Mouse (Mus musculus) bone marrow macrophage, adult 2 months (primary cell): ENCODE measurements around the gene Msi2. TPM values are rescaled to one million over a fixed set of nuclear protein-coding genes. Genes with fewer than 3 reads are reported as not detected.
A peak's percentile ranks its signal among the peaks of the same experiment; 100 is the strongest.

Experiments
- H3K27ac ChIP-seq: 2 replicates; pipeline ENCODE4 v1.5.1; 2012; ENCODE audit warnings: low read depth, low read length; ENCODE audit not compliant: insufficient read depth
- H3K4me1 ChIP-seq: 2 replicates; pipeline ENCODE4 v1.6.1; 2012; ENCODE audit warnings: low read length; ENCODE audit not compliant: control insufficient read depth, insufficient read depth
- H3K4me3 ChIP-seq: 2 replicates; pipeline ENCODE4 v1.5.1; 2012; ENCODE audit warnings: mild to moderate bottlenecking, low read length, moderate library complexity; ENCODE audit not compliant: insufficient read depth
- CTCF ChIP-seq: IDR thresholded peaks from 2 replicates; pipeline ENCODE4 v1.5.1; 2012; ENCODE audit warnings: low read depth, mild to moderate bottlenecking, low read length, moderate library complexity
- POLR2A ChIP-seq: IDR thresholded peaks from 2 replicates; pipeline ENCODE4 v1.6.1; 2012; ENCODE audit warnings: mild to moderate bottlenecking, low read depth, low read length, borderline replicate concordance
- polyA plus RNA-seq: library from polyadenylated mRNA; stranded (reverse); fragments of >200 nt; gene quantifications from 2 replicates; pipeline ENCODE4 v1.2.4, GENCODE M21; 2012; ENCODE audit not compliant: missing spikeins, insufficient read depth, insufficient read length

The Msi2 gene
- polyA plus RNA-seq, 1 experiment, result 9.8 TPM

- H3K4me1 ChIP-seq, result no peaks in the 10 kb centered on the region
- no peak overlapping the region for H3K27ac ChIP-seq
- H3K4me3 ChIP-seq, result no peak overlapping the region
- TF ChIP-seq POLR2A (no peak), CTCF (no peak)
Observed at GRCm38 (mm10) chr11:88429680-88430079, 288.6 kb downstream of the Msi2 start.

DNA sequence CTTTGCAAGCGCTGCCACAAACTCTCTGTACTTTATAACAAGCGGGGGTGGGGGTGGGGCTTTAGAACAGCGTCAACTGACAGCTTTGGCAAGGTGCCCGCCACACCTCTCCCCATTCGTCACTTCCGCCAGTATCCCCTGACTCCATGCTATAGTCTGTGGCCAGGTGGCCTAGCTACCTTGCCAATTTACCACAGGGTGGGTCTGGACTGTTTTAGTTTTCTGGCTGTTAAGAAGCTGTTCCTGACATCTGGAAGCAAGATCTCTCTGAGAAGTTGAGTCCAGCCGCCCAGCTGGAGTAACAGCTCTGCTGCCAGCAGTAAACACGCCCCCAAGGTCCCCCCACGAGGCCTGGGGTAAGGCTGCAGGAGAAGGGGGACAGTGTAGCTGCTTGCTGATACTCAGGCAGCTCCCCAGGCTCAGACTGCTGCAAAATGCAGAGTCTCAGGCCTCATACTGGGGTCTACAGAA is 292.6 kb downstream of the Msi2 start:
- TF ChIP-seq POLR2A, result no peak
- TF ChIP-seq CTCF, result no peak
- Histone ChIP-seq H3K4me3 (no peak overlapping the region), H3K27ac (no peak overlapping the region), H3K4me1 (no peaks in the 10 kb centered on the region)

DNA sequence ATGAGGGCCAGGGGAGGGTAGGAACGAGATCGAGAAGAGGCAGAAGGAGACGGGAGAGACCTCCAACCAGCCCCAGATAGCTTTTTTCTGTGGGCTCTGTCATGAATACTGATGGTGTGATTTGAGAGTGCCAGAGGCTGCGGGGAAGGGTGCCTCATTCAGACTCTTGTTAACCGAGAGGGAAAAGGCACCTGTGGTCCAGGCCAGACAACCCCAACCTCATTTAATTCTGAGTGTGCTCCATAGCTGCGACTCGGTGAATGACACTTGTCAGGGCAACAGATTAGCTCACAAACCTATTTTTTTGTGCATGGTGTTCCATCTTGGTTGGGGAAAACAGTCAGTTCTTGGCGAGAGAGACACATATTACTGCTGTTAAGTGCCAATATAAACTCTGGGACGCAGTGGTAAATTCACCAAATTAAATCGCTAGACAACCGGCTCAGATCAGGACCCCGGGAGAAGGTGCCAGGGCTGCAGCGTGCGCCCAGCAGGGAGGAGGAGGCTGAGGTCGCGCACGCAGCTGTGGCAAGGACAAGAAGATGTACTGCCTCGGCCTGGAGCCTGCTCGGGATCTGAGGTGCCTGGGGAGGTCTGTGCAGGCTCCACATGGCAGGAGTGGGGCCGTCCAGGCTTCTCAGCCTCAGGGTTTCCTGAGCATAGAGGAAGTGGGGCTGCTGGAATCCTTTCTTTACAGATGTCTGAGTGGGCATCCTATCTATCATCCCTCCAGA is 294.1 kb downstream of the Msi2 start:
- Histone ChIP-seq H3K27ac (no peak overlapping the region), H3K4me1 (no peaks in the 10 kb centered on the region), H3K4me3 (no peak overlapping the region)
- TF ChIP-seq POLR2A (no peak), CTCF (no peak)

GRCm38 (mm10) chr11:88421057-88421578 is 297.2 kb downstream of the Msi2 start:
- Histone ChIP-seq H3K27ac (no peak overlapping the region), H3K4me1 (no peaks in the 10 kb centered on the region), H3K4me3 (no peak overlapping the region)
- TF ChIP-seq CTCF (no peak), POLR2A (no peak)

DNA sequence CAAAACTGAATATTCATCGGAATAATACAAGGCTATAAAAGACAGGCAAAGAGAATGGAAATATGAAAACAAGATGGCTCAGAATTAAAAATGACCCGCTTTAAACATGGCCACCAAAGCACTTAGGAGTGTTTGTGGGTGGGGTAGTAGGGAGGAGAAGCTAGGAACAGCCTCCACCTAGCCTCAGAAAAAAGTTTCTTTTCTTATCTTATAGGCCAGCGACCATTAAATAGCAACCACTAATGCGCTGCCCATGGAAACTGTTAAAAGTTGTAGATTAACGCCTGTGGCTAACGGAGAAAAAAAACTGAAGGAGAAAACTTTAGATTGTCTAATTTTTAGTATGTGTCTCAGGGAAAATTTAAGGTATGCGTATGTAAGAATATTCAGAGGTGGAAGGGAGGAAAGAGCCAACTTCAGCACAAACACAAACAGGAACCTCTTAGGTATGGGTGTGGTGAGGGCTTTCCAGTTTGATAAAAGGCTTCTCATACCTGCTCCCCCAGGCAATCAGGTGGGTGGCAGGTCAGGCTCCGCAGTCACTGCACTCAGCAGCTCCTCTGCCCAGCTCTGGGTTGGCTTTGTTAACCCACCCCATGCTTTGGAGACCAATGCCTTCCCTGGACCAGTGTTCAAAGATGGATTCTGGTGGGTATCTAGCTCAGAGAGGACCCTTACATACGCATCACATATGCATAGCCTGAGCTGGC is 298.5 kb downstream of the Msi2 start:
- TF ChIP-seq POLR2A (no peak), CTCF (no peak)
- Histone ChIP-seq H3K4me3 (no peak overlapping the region), H3K4me1 (no peaks in the 10 kb centered on the region), H3K27ac (no peak overlapping the region)

GRCm38 (mm10) chr11:88419064-88419463 is 299.2 kb downstream of the Msi2 start:
- H3K4me1 ChIP-seq, result no peaks in the 10 kb centered on the region
- no peak for TF ChIP-seq POLR2A
- no peak for TF ChIP-seq CTCF
- no peak overlapping the region for H3K4me3 ChIP-seq
- no peak overlapping the region for H3K27ac ChIP-seq

GRCm38 (mm10) chr11:88414157-88414870 is 304.0 kb downstream of the Msi2 start:
- no peak overlapping the region for H3K27ac ChIP-seq
- TF ChIP-seq POLR2A, result no peak
- no peak for TF ChIP-seq CTCF
- no peak overlapping the region for H3K4me3 ChIP-seq
- H3K4me1 ChIP-seq, result no peaks in the 10 kb centered on the region

DNA sequence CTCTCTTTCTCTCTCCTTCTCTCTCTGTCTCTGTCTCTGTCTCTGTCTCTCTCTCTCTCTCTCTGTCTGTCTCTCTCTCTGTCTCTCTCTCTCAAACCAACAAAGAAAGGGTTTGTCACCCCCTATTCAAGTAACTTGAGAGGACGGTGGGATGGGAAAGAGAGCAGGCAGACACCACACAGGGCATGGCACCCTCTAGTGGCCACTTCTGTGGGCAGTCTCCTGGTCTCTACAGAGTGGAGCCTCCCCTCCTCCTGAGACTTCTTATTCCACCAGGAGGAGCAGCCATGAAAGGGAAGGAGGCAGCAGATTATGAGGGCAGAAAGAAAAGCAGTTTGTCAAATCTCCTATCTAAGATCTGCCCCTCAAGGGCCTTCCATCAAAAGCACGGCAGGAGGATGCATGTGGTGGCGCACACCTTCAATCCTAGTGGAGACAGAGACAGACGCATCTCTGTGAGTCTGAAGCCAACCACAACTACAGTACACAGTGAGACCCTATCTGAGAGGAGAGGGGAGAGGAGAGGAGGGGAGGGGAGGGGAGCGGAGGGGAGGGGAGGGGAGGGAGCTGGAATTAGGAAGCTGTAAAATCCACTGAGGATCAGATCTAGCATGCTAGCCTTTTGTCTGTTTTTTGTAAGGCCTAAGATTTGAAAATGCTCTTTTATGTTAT is 305.8 kb downstream of the Msi2 start:
- peak; percentile 65 for TF ChIP-seq CTCF
- no peak for TF ChIP-seq POLR2A
- Histone ChIP-seq H3K4me3 (no peak overlapping the region), H3K27ac (no peak overlapping the region), H3K4me1 (no peaks in the 10 kb centered on the region)

DNA sequence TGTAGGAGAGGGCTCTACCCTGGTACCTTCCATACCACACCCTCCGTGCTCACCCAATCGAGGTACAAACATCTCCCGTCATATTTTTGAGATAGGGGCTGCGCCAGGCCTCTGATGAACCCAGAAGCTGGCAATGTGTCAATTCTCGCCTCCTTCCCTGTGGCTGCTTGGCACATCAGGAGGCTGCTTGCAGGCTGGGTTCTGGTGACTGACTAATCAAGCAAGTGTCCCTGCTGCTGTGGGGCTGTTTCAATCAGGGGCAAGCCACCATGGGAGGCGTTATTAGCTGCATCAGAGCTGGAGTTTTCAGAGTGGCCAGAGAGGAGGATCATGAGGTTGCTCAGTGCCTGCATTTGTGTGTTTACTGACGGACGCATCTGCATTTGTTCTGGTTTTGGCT is 310.0 kb downstream of the Msi2 start:
- Histone ChIP-seq H3K27ac (no peak overlapping the region), H3K4me3 (no peak overlapping the region), H3K4me1 (no peaks in the 10 kb centered on the region)
- no peak for TF ChIP-seq POLR2A
